Mouse (Mus musculus) liver, postnatal 0 days (tissue): ENCODE measurements around the gene Ppm1l. TPM values are rescaled to one million over a fixed set of nuclear protein-coding genes. Genes with fewer than 3 reads are reported as not detected.

Source experiments
- ATAC-seq: fragments of 200-750 bp; cut with Nextera tagmentation; 2 replicates; pipeline ENCODE4 v1.8.0; 2017; ENCODE audit warnings: mild to moderate bottlenecking, moderate library complexity
- DNase-seq: peaks from one replicate; pipeline ENCODE4 v3.0.0-alpha.2; 2016
- H3K27ac ChIP-seq: fragments of 300-500 bp; sonication (generic); 2 replicates; pipeline ENCODE4 v1.5.1; 2014; ENCODE audit warnings: antibody characterized with exemption, moderate library complexity, mild to moderate bottlenecking, low read depth
- H3K27me3 ChIP-seq: fragments of 300-500 bp; sonication (generic); 2 replicates; pipeline ENCODE4 v1.6.1; 2014; ENCODE audit warnings: low read length, control low read depth, mixed read lengths; ENCODE audit not compliant: insufficient read depth
- H3K36me3 ChIP-seq: fragments of 300-500 bp; sonication (generic); replicated peaks from 2 replicates; pipeline ENCODE4 v1.6.1; 2014; ENCODE audit warnings: mild to moderate bottlenecking, control low read depth, low read length, moderate library complexity, mixed read lengths; ENCODE audit not compliant: insufficient read depth
- H3K4me1 ChIP-seq: fragments of 300-500 bp; sonication (generic); 2 replicates; pipeline ENCODE4 v1.6.1; 2014; ENCODE audit warnings: antibody characterized with exemption, mild to moderate bottlenecking, control low read depth; ENCODE audit not compliant: insufficient read depth
- H3K4me2 ChIP-seq: fragments of 300-500 bp; sonication (generic); 2 replicates; pipeline ENCODE4 v1.6.1; 2014; ENCODE audit warnings: low read depth, mild to moderate bottlenecking, low read length, moderate library complexity, mixed read lengths
- H3K4me3 ChIP-seq: fragments of 300-500 bp; sonication (generic); 2 replicates; pipeline ENCODE4 v1.5.1; 2014; ENCODE audit warnings: low read depth, low read length
- H3K9ac ChIP-seq: fragments of 300-500 bp; sonication (generic); replicated peaks from 2 replicates; pipeline ENCODE4 v1.6.1; 2014; ENCODE audit warnings: mild to moderate bottlenecking, moderate library complexity
- H3K9me3 ChIP-seq: fragments of 300-500 bp; sonication (generic); 2 replicates; pipeline ENCODE4 v1.6.1; 2016; ENCODE audit warnings: mild to moderate bottlenecking, control low read depth, low read length, mixed read lengths
- CTCF ChIP-seq: sonication (generic); IDR thresholded peaks from 2 replicates; pipeline ENCODE4 v1.5.1; 2016; ENCODE audit warnings: antibody characterized with exemption, low read depth
- EP300 ChIP-seq: IDR thresholded peaks from 2 replicates; pipeline ENCODE4 v1.6.1; 2016; ENCODE audit warnings: antibody characterized with exemption, low read depth, mild to moderate bottlenecking
- WGBS: fragments of 180-500 bp; shearing (Covaris S2); extraction: QIAGEN DNeasy Blood & Tissue Kit; methylation state at CpG from one replicate; pipeline ENCODE4 v1.1.7; 2014; ENCODE audit not compliant: insufficient replicate concordance; 5-methylcytosine and 5-hydroxymethylcytosine counted together
- polyA plus RNA-seq: library from polyadenylated mRNA; unstranded; fragments of >200 nt; fragmentation: Nextera tagmentation; extraction: Ambion mirVana; gene quantifications from 2 replicates; pipeline ENCODE4 v1.2.1, GENCODE M21; 2015

The Ppm1l gene
- polyA plus RNA-seq, 1 experiment from 2014 or later, result 2.8 TPM

GRCm38 (mm10) chr3:69323982-69324381, 7.3 kb downstream of the Ppm1l start:
- ATAC-seq (no peak), DNase-seq (no peak)
- H3K27ac ChIP-seq, result no peak overlapping the region
- no peak overlapping the region for H3K4me2 ChIP-seq
- no peaks in the 10 kb centered on the region for H3K36me3 ChIP-seq
- H3K9me3 ChIP-seq, result no peaks in the 10 kb centered on the region
- no peaks in the 10 kb centered on the region for H3K27me3 ChIP-seq
- TF ChIP-seq EP300, result no peak
- peak; percentile 20; the same call in 1 of the 2 replicates for TF ChIP-seq CTCF
- H3K4me1 ChIP-seq, result peaks cover 6% of the 10 kb centered on the region
- H3K9ac ChIP-seq, result no peak overlapping the region
- 66% methylated on average over 3 of the region's 3 CpGs for WGBS
- H3K4me3 ChIP-seq, result no peak overlapping the region

DNA sequence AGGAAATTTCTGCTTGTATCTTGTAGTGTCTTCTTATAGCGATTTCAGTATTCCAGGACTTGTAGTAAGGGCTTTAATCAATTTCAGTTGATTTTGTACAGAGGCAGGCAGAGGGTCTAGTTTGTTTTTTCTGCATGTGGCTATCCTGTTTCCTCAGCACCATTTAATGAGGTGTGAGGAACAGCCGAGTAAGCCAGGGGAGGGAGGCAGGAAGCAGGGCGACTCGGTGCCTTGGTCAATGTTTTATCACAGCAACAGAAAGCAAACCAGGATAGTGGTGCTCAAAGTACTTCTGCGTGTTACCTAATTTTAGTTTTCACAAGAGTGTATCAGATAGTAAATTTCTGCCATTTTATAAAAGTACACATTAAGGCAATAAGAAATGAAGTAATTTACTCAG, 13.2 kb downstream of the Ppm1l start:
- Histone ChIP-seq H3K27me3 (no peaks in the 10 kb centered on the region), H3K9me3 (no peaks in the 10 kb centered on the region), H3K9ac (no peak overlapping the region), H3K4me2 (no peak overlapping the region), H3K4me1 (peaks cover 5% of the 10 kb centered on the region; the same call in 1 of the 2 replicates), H3K27ac (no peak overlapping the region), H3K36me3 (no peaks in the 10 kb centered on the region), H3K4me3 (no peak overlapping the region)
- 29% methylated on average over 5 of the region's 5 CpGs for WGBS
- DNase-seq (no peak), ATAC-seq (no peak)
- no peak for TF ChIP-seq CTCF
- TF ChIP-seq EP300, result no peak

DNA sequence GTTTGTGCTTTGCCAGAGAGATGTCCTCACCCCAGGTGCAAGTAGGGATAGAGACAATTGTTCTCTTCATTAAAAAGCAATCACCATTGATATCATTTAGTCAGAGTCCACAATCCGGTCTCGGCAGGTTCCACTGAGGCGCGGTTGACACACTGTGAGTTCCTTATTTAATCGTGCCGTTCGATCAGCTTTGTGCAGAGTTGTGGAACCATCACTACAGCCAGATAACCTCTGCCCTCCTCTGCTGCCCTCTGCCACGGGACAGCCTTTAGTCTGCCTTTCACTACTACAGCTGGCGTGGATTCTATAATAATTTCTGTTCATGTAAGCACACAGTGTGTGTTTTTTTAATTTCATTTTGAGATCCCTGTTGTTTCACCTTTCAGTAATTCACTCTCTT, 17.2 kb downstream of the Ppm1l start:
- no peak overlapping the region for H3K4me2 ChIP-seq
- peaks cover 5% of the 10 kb centered on the region; the same call in 1 of the 2 replicates for H3K4me1 ChIP-seq
- H3K9me3 ChIP-seq, result no peaks in the 10 kb centered on the region
- ATAC-seq (peak; percentile 76), DNase-seq (no peak)
- H3K4me3 ChIP-seq, result no peak overlapping the region
- H3K36me3 ChIP-seq, result no peaks in the 10 kb centered on the region
- no peaks in the 10 kb centered on the region for H3K27me3 ChIP-seq
- no peak overlapping the region for H3K27ac ChIP-seq
- 54% methylated on average over 9 of the region's 9 CpGs for WGBS
- TF ChIP-seq EP300 (no peak), CTCF (no peak)
- H3K9ac ChIP-seq, result no peak overlapping the region

- 0 out of 2 replicates have a peak overlapping the region, but pooled peaks have one; percentile 24 for H3K27ac ChIP-seq
- WGBS, result 28% methylated on average over 1 of the region's 1 CpGs
- no peak overlapping the region for H3K4me3 ChIP-seq
- 0 out of 2 replicates have a peak overlapping the region, but pooled peaks have one; percentile 4 for H3K4me2 ChIP-seq
- peak overlapping the region; percentile 8; the same call in 1 of the 2 replicates for H3K9ac ChIP-seq
- peak; percentile 64 for ATAC-seq
- no peaks in the 10 kb centered on the region for H3K36me3 ChIP-seq
- no peaks in the 10 kb centered on the region for H3K27me3 ChIP-seq
- H3K9me3 ChIP-seq, result no peaks in the 10 kb centered on the region
- peaks cover 7% of the 10 kb centered on the region for H3K4me1 ChIP-seq
- DNase-seq, result no peak
- TF ChIP-seq CTCF (no peak), EP300 (peak; percentile 48; the same call in 1 of the 2 replicates)
Measured at GRCm38 (mm10) chr3:69340486-69340885, 23.8 kb downstream of the Ppm1l start.

DNA sequence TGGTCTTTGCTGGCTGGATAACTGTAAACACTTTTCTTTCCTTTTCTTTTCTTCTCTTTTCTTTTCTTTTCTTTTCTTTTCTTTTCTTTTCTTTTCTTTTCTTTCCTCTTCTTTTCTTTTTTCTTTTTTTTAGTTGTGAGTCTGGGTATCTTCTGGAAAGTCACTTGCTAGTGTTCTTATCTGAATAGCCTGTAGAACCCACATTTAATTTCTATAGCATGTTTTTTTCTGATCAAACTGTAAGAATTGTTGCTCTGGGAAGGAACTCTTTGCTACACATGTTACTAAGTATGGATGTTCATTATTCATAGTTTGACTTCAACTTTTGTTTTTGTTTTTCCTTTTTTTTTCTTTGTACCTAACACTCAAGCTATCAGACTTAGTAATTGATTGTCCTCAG, 24.3 kb downstream of the Ppm1l start:
- H3K4me3 ChIP-seq, result no peak overlapping the region
- H3K36me3 ChIP-seq, result no peaks in the 10 kb centered on the region
- H3K9me3 ChIP-seq, result no peaks in the 10 kb centered on the region
- H3K27ac ChIP-seq, result 0 out of 2 replicates have a peak overlapping the region, but pooled peaks have one; percentile 24
- H3K9ac ChIP-seq, result no peak overlapping the region; the same call in 1 of the 2 replicates
- no peak for ATAC-seq
- no peaks in the 10 kb centered on the region for H3K27me3 ChIP-seq
- DNase-seq, result no peak
- TF ChIP-seq EP300 (0 out of 2 replicates have a peak, but pooled peaks have one; percentile 49), CTCF (no peak)
- H3K4me2 ChIP-seq, result no peak overlapping the region
- peaks cover 7% of the 10 kb centered on the region for H3K4me1 ChIP-seq

GRCm38 (mm10) chr3:69341514-69341913, 24.9 kb downstream of the Ppm1l start:
- no peaks in the 10 kb centered on the region for H3K27me3 ChIP-seq
- DNase-seq (no peak), ATAC-seq (no peak)
- H3K4me1 ChIP-seq, result peaks cover 7% of the 10 kb centered on the region
- H3K9me3 ChIP-seq, result no peaks in the 10 kb centered on the region
- 76% methylated on average over 8 of the region's 8 CpGs for WGBS
- H3K4me3 ChIP-seq, result no peak overlapping the region
- no peaks in the 10 kb centered on the region for H3K36me3 ChIP-seq
- H3K4me2 ChIP-seq, result no peak overlapping the region
- H3K27ac ChIP-seq, result no peak overlapping the region
- TF ChIP-seq CTCF, result no peak
- TF ChIP-seq EP300, result no peak
- no peak overlapping the region for H3K9ac ChIP-seq
